Mouse (Mus musculus): Measurements from ENCODE around the gene Strip2. TPM values are rescaled to one million over a fixed set of nuclear protein-coding genes. Genes with fewer than 3 reads are reported as not detected.

Strip2 gene
- total RNA-seq, 2 experiments from 2014 or later = 0.78 to 0.87 TPM

DNA sequence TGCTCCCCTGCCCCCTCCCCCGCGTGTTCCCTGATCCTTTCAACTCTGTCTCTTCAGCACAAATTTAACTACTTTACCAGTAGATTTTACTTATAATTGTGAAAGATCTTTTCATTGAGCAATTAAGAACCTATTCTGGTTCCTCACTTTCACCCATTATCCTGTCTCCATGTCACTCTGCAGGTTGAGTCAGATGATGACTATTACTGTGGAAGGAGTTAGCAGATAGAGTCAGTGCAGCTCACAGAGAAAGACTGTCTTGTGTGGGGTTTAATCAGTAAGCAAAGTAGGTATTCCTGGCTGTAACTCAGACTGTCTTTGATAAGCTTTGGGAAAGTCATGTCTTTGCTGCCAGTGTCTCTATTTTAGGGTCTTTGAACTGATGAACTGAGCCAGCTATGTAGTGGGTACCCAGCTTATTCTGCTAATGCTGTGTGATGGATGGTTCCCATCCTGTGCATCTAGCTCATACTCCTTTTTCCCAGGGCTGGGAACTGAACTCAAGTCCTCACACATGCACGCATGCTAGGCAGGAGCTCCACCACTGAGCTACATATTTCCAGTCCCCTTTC is 13.4 kb upstream of the Strip2 start:
- no peak for TF ChIP-seq CTCF (IDR thresholded peaks at IDR 0.05)
- no peak overlapping the region for H3K27ac ChIP-seq
- no peak for DNase-seq
- intact Hi-C loops (cut with DNase I) = no loop called here
- H3K4me3 ChIP-seq = no peak overlapping the region

DNA sequence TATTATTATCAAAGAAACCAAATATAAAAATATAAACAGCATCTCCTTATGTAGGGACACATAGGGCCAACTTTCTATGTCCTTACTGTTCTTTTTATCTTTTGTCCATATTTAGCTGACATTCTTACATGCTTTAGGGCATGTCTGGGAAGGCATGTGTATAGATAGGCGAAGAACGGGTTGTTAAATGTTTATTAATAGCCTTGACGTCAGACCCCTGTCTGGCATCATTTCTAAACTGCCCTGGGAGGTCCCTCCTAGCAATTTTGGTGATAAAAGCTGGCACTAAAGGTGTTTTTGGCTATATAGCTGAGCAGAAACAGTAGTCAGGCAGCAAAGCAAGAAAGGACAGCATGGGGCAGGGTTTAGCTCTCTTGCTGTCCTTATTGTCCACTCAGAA is 12.5 kb upstream of the Strip2 start:
- DNase-seq = no peak
- Histone ChIP-seq H3K27ac (no peak overlapping the region), H3K4me3 (no peak overlapping the region)
- TF ChIP-seq CTCF (IDR thresholded peaks at IDR 0.05) = no peak
- intact Hi-C loops (cut with DNase I) = no loop called here

DNA sequence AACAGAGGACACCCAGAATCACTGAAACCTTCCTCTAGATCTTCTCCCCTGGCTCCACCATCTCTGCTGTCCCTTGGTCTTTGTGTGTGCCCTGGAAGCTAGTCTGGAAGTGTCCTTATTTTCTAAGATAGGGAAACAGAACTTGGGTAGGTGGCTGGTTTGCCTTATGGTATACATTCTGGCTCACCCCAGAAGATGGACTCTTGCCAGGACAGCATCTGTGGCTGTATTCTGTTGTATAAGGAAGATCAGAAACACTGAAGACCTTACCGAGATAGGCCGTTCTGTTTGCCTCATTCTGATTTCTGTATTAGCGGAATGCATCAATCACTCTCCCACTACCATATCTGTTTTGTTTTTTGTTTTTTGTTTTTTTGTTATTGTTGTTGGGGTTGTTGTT is 6.2 kb upstream of the Strip2 start:
- no peak for DNase-seq
- Histone ChIP-seq H3K4me3 (no peak overlapping the region), H3K27ac (no peak overlapping the region)
- intact Hi-C loops (cut with DNase I) = loop anchor here (5.0 to 10.0 kb wide), 2 partner anchors 172 to 444 kb away; no protein-coding TSS in a partner anchor
- TF ChIP-seq CTCF (IDR thresholded peaks at IDR 0.05) = no peak

DNA sequence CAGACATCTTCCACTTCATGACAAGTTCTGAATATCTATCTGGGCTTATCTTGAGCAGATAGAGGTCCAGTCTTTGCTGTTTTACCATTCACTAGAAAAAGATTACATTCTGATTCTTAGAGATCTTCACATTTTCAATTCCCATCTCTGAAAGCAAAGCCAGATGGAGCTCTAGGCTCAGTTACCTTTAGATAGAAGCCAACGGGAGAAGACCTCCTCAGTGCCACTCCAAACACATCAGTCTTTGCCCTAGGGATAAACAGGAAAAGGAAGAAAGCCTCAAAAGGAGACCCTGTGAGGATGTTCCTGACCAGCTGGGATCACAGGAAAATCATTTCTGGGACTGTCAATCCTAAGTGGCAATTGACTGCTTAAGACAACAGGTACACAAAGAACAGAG is 3.1 kb upstream of the Strip2 start:
- H3K4me3 ChIP-seq = no peak overlapping the region
- H3K27ac ChIP-seq = no peak overlapping the region
- intact Hi-C loops (cut with DNase I) = loop anchor here (5.0 to 10.0 kb wide), 2 partner anchors 169 to 441 kb away; no protein-coding TSS in a partner anchor
- peak; percentile 55 for TF ChIP-seq CTCF (IDR thresholded peaks at IDR 0.05)
- DNase-seq = no peak

DNA sequence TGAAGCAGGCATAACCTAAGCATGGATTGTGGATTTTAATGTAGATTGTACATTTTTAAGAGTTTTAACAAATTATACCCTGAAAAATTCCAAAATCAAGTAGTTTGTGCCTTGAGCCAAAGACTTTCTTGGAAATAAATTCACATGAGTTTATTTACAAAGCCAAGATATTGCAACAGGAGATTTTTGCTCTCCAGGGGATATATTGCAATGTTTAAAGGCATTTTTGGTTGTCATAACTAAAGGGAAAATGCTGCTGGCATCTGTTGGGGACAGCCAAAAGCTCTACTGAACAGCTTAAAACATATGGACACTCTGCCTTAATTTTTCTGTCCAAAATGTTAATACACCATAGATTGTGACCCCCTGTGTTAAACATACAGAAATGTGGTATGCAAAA is 2.7 kb upstream of the Strip2 start:
- intact Hi-C loops (cut with DNase I) = loop anchor here (5.0 to 10.0 kb wide), 2 partner anchors 168 to 441 kb away; no protein-coding TSS in a partner anchor
- H3K27ac ChIP-seq = no peak overlapping the region
- no peak for TF ChIP-seq CTCF (IDR thresholded peaks at IDR 0.05)
- DNase-seq = no peak
- no peak overlapping the region for H3K4me3 ChIP-seq

DNA sequence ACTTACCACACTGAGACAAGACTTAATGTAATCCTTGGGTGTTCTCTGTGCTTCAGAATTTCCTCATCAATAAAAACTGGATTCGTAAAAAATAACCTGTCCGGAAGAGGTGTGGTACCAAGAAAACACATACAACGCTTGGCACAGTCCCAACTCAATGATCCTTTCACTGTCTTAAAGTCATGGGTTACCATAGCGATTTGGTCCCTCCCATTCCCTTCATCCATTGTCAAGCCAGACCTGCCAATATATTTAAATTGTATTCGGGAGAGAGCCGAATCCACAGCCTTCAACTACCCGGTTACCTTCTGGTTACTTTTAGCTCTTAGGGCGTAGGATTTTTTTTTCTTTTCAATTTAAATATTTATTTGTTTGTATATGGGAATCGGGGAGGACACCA is 976 bp upstream of the Strip2 start:
- no peak for TF ChIP-seq CTCF (IDR thresholded peaks at IDR 0.05)
- Histone ChIP-seq H3K4me3 (no peak overlapping the region), H3K27ac (no peak overlapping the region)
- no peak for DNase-seq
- intact Hi-C loops (cut with DNase I) = loop anchor here (10.0 kb wide), 1 partner anchor 439 kb away; no protein-coding TSS in a partner anchor

DNA sequence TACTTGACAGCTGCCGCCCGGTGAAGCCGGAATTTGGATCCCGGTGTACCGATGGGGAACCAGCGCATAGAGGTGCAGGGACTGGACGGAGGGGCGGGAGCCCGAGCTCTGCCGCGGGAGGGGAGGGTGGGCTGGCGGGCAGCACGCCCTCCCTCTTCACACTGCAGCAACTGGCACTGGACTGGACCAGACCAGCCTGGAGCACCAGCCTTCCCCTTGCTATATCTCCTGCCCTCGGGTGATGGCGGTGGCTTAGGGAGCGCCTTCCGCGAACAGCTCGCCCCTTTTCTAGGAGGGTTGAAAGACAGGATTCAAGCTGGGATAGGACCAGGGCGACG is 540 bp downstream of the Strip2 start:
- peak overlapping the region; percentile 88 for H3K4me3 ChIP-seq
- no peak for DNase-seq
- intact Hi-C loops (cut with DNase I) = loop anchor here (10.0 kb wide), 1 partner anchor 437 kb away; no protein-coding TSS in a partner anchor
- no peak for TF ChIP-seq CTCF (IDR thresholded peaks at IDR 0.05)
- H3K27ac ChIP-seq = peak overlapping the region; percentile 74

DNA sequence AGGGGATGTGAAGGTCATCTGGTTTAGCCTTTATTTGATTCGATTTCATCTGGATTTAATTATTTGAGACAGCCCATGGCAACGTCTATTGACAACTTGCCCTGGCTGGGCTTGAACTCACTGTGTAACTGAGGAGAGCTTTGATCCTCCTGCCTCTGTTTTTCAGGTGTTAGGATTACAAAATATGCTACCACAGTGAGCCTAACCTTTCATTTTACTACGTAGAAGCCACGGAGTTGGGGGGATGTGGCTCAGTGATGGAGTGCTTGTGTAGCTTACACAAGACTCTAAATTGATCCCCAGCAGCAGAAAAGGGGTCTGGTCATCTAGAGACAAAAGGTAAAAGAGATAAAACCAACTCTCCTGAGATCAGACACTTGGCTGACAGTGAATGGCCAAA is 1.1 kb downstream of the Strip2 start:
- intact Hi-C loops (cut with DNase I) = loop anchor here (10.0 kb wide), 1 partner anchor 437 kb away; no protein-coding TSS in a partner anchor
- TF ChIP-seq CTCF (IDR thresholded peaks at IDR 0.05) = no peak
- no peak overlapping the region for H3K27ac ChIP-seq
- peak overlapping the region; percentile 88 for H3K4me3 ChIP-seq
- DNase-seq = no peak

DNA sequence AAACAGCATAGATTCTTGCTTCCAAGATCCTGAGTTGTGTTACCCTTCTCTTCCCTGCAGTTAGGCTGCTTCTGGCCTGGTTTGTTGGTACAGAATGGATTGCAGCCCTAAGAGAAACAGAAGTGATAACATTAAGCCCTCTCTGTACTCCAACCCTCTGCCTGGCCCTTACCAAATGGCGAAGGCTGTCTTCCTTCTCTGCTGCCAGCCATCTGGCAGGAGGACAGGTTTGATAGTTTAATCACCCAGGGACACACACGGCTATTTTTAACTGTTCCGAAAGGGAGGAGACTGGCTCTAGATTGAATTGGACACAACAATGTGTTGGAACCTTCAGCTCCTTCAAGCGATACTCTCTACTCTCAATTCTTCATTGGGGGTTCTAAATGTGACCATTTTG is 6.7 kb downstream of the Strip2 start:
- intact Hi-C loops (cut with DNase I) = no loop called here
- DNase-seq = peak; percentile 78
- Histone ChIP-seq H3K27ac (no peak overlapping the region), H3K4me3 (no peak overlapping the region)
- no peak for TF ChIP-seq CTCF (IDR thresholded peaks at IDR 0.05)

DNA sequence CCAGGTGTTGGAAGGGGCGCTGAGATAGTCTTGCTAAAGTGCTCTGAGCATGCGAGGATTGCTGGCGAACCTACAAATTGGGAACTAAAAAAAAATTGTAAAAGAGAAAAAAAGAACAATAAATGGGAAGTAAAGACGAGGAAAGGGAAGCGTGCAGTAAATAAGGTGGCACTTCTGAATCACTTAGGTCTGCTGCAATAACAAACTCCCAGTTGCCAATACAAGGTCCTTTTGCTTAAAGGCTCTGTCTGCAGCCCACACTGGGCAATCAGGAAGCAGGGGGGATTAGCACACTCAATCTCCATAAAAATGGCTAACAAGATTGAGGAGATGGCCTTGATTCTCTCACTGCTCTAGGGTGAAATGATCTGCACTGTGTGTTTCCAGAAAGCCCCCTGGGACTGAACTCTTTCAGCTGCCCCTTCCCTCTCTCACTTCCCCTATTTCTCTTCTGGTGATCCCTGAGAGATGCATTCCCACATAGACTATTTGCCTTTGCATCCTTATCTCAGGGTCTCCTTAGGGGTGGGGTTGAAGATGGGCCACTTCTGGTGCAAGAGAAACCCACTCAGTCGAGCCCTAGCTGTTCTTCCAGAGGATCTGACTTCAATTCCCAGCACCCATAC is 8.9 kb downstream of the Strip2 start:
- no peak for DNase-seq
- TF ChIP-seq CTCF (IDR thresholded peaks at IDR 0.05) = no peak
- intact Hi-C loops (cut with DNase I) = no loop called here
- Histone ChIP-seq H3K27ac (no peak overlapping the region), H3K4me3 (no peak overlapping the region)

DNA sequence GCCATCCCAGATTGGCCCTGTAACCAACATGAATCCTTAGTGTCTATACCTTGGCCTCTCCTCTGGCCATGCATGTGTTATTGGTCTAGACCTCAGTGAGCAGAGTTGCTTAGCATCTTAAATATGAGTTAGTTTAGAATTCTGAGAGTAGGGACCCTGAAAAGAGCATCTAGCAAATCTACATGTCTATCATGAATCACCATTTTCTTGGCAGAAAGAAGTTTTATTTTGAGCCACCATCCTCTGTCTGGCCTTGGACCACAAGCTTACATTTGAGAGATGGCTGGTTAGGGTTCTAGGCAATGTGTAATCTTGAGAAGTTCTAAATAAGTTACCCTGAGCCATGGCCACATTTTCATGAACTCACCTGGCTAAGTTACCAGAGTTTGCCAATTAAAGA is 13.3 kb downstream of the Strip2 start:
- no peak for DNase-seq
- no peak for TF ChIP-seq CTCF (IDR thresholded peaks at IDR 0.05)
- H3K27ac ChIP-seq = peak overlapping the region; percentile 46; the same call in 1 of the 2 replicates
- H3K4me3 ChIP-seq = no peak overlapping the region
- intact Hi-C loops (cut with DNase I) = no loop called here

DNA sequence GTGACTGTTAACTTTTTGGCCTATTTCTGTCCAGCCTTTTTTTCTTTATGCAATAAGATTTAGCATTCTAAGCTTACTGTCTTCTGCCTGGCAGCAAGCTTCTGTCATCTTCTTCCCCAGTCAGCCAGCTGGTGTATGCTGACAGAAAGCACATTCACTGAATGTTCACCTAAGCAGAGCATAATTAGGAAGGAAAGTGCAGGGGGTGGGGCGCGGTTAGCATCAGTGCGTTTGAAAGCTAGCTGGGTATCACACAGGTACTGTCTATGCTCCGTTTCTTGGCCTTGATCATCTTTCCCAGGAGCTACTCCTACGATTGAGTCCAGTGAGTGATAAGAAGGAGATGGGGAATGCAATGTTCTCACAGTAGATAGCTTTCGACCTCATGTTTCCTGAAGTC is 13.9 kb downstream of the Strip2 start:
- no peak for DNase-seq
- intact Hi-C loops (cut with DNase I) = no loop called here
- Histone ChIP-seq H3K4me3 (no peak overlapping the region), H3K27ac (no peak overlapping the region)
- TF ChIP-seq CTCF (IDR thresholded peaks at IDR 0.05) = no peak

DNA sequence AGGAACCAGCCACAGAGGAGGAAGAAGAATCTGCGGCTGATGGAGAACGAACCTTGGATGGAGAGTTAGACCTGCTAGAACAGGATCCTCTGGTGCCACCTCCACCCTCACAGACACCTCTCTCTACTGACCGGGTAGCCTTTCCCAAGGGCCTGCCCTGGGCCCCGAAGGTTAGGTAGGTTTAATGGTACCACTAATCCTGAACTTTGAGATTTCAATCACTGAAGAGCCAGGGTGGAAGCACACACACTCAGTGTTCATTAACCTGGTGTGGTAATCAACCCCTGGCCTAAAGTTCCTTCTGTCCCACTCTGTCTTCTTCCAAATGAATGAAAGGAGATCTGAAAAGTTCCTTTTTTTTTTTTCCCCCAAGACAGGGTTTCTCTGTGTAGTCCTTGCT is 14.4 kb downstream of the Strip2 start:
- Histone ChIP-seq H3K4me3 (no peak overlapping the region), H3K27ac (no peak overlapping the region)
- DNase-seq = no peak
- no peak for TF ChIP-seq CTCF (IDR thresholded peaks at IDR 0.05)
- intact Hi-C loops (cut with DNase I) = no loop called here

DNA sequence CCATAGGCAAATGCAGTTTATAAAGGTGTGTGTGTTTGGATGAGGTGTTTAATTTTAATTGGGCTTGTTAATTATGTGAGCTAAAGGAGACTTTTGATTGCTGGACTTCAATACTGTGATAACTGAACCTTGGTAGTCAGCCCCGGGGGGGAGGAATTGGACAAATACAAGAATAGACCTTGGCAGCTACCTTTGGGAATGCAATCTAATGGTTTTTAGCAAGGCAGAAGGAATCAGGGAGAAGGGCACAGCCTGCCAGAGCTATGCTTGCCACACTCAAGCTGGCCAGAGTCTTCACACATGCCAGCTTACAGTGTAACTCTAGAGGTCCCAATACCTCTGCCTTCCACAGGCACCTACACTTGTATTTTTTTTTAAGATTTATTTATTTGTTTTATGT is 18.9 kb downstream of the Strip2 start:
- H3K4me3 ChIP-seq = no peak overlapping the region
- DNase-seq = peak; percentile 74
- TF ChIP-seq CTCF (IDR thresholded peaks at IDR 0.05) = no peak
- H3K27ac ChIP-seq = 0 out of 2 replicates have a peak overlapping the region, but pooled peaks have one; percentile 16
- intact Hi-C loops (cut with DNase I) = no loop called here
